Mouse (Mus musculus) MEL (cell line): ENCODE data around the gene Efna3.

Experiments used
- CTCF ChIP-seq, 3 experiments: IDR thresholded peaks in 2 of 3; conservative IDR thresholded peaks in 1 of 3; 2 replicates each; pipeline ENCODE4 v1.5.1; 2011 to 2012; ENCODE audit warnings: low read length in 3 of 3, low read depth in 2 of 3, mild to moderate bottlenecking in 2 of 3, improper control_type of control experiment in 1 of 3, inconsistent platforms in 1 of 3, mixed read lengths in 1 of 3, moderate library complexity in 1 of 3; ENCODE audit not compliant: control insufficient read depth in 1 of 3, insufficient read depth in 1 of 3, poor library complexity in 1 of 3, severe bottlenecking in 1 of 3
- EP300 ChIP-seq, 2 experiments: IDR thresholded peaks; 2 replicates each; pipeline ENCODE4 v1.6.1; 2011; ENCODE audit warnings: improper control_type of control experiment in 2 of 2, low read length in 2 of 2, low read depth in 1 of 2, mild to moderate bottlenecking in 1 of 2
- MEF2A ChIP-seq: IDR thresholded peaks from 2 replicates; pipeline ENCODE4 v1.6.1; 2014; ENCODE audit warnings: low read depth, mild to moderate bottlenecking, inconsistent platforms, low read length, improper control_type of control experiment; ENCODE audit not compliant: poor library complexity, insufficient replicate concordance, severe bottlenecking; ENCODE audit errors: extremely low read depth
- POLR2A ChIP-seq, 2 experiments: IDR thresholded peaks; 2 replicates each; pipeline ENCODE4 v1.6.1; 2011 to 2012; ENCODE audit warnings: low read length in 2 of 2, mild to moderate bottlenecking in 2 of 2, control low read depth in 1 of 2, improper control_type of control experiment in 1 of 2, low read depth in 1 of 2, moderate library complexity in 1 of 2; ENCODE audit not compliant: control insufficient read depth in 1 of 2, insufficient read depth in 1 of 2, poor library complexity in 1 of 2
- ZC3H11A ChIP-seq: IDR thresholded peaks from 2 replicates; pipeline ENCODE4 v1.6.1; 2012; ENCODE audit warnings: low read depth, mild to moderate bottlenecking, inconsistent platforms, low read length, improper control_type of control experiment

GRCm38 (mm10) chr3:89346815-89347540 is 24.2 kb upstream of the Efna3 start:
- no peak for TF ChIP-seq CTCF (IDR thresholded peaks at IDR 0.05 in 2 of 3, conservative IDR thresholded peaks at IDR 0.05 in 1 of 3; ENCODE audit: control insufficient read depth in 1 of 3, insufficient read depth in 1 of 3, low read depth in 2 of 3, low read length in 3 of 3, poor library complexity in 1 of 3, severe bottlenecking in 1 of 3)
- no peak for TF ChIP-seq MEF2A
- no peak for TF ChIP-seq POLR2A (IDR thresholded peaks at IDR 0.05; ENCODE audit: control insufficient read depth in 1 of 2, insufficient read depth in 1 of 2, low read depth in 1 of 2, low read length in 2 of 2, poor library complexity in 1 of 2)
- TF ChIP-seq EP300 (IDR thresholded peaks at IDR 0.05; ENCODE audit: low read depth in 1 of 2, low read length in 2 of 2) = no peak
- no peak for TF ChIP-seq ZC3H11A
